Mouse (Mus musculus) activated CD4-positive, CD25-positive, alpha-beta regulatory T cell (primary cell): Measurements from ENCODE around the gene Psmb8. TPM values are rescaled to one million over a fixed set of nuclear protein-coding genes. Genes with fewer than 3 reads are reported as not detected.

Experiments
- polyA plus RNA-seq, 2 experiments: library from polyadenylated mRNA; unstranded; fragments of 100-300 nt; shearing (Covaris generic); gene quantifications; one replicate each; pipeline ENCODE4 v1.2.1; 2017

The Psmb8 gene
- 1,000 to 10,000 TPM; 1,449 to 1,599 TPM for polyA plus RNA-seq

DNA sequence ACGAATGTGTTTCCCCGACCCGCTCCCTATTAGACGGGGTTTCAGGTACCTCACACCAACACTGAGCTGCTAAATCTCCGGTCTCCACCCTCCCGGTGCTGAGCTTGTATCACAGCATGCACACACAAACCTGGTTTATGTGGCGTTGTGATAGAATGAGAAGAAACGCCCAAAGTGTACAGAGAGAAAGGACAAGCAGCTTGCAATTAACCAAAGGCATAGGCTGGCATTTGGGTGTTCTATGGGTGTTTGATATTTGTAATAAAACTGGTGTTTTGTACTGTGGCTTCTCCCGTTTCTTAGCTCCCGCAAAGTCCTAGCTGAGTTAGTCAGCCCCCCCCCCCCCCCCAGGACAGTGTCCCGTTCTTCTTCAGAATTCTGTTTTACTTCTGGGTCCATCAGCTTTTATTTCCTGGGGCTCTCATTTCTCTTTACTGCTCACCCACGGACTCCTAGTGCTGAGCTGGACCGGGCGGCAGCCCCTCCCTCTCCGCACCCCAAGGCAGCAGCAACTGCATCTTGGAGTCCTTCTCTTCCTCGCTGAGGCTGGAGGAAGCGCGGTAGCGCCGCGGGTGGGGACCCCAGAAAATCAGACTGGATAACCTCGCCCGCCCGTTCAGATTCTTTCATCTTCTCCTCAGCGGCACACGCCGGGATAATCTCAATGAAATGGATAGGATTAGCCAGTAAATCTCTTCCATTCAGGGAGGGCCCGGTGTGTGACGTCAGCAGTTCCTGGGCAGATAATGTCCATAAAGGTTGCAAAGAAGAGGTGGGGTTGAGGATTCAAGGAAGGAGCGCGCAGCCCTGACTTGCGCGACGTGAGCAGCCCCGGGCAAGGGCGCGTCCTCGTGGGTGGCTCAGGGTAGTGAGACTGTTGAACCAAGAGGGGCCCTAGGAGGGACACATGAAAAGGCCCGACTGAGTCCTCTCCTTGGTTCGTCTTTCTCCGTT is at the start of gene Psmb8:
Psmb8 (plus strand) TSS at position 781 of the 954 bp plus-strand sequence.

DNA sequence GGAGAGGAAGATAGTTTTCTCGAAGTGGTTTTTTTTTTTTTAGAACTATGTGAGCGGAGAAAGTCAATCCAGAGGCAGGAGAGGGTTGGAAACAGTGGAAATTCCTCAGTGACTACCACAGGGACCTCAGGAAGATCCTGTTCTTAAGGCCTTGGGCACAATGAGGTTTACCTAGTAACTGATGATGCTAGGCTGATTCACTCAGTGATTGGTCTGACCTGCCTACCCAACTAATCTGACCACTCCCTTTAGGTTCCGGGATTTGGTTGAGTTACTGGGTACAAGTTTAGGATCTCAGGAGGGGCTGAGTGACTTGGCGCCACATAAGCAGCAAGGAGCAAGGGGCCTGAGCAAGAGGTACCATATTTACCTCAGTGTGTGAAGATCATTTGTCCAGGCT is 44.6 kb upstream of the Psmb8 start, which contains the start of gene H2-DMb1:
H2-DMb1 (plus strand) TSS at position 150 of the 400 bp plus-strand sequence.

DNA sequence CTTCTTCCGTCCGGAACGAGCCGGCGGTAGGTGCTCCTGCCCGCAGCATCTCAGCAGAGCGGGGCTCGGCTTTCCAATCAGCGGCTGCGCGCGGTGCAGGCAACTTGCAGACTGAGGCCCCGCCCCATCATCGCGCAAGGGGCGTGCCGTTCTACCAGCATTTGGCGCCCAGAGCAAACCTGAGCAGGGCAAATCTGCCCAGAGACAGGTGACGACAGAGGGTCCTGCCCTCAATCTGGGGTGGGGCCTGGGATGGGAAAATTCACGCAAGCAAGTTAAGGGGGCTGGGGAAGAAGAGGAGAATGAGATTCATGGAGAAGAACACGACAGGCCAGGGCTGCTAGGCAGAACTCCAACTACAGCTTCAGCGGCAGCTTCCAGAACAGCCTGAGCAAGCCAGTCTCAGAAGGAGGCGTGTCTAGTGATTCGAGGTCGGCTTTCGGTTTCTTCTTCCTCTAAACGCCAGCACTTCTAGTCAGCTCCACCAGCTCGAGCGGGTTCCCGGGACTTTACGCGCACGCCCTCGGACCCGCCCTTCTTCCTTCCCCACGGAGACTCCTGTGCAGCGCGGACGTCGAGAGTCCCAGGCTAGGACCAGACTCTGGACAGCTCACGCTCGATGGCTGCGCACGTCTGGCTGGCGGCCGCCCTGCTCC is 10.1 kb upstream of the Psmb8 start, which contains the start of the genes Tap1 and Psmb9:
Tap1 (plus strand) TSS at position 293 of the 656 bp plus-strand sequence.
Psmb9 (minus strand) TSS at position 504 of the 656 bp plus-strand sequence.

DNA sequence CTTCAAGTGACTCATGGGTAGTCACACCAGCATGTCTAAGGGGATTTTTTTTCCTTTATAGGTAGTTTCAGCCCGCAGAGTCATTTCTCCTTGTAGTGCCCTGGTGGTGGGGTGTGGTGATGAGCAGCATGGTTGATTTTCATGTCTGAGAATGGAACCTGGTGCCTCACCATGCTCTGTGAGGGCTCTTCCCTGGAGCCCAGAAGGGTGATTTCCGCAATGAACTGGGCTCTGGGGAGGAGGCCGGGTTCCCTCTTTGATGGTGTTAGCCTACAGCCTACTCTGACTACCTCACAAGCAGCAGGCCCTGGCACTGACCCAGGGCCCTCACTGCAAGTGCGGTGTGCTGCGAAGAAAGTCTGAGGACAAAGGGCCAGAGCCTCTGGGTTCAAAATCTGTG is 5.9 kb downstream of the Psmb8 start, which contains the start of gene Tap2:
Tap2 (plus strand) TSS at position 84 of the 400 bp plus-strand sequence.

DNA sequence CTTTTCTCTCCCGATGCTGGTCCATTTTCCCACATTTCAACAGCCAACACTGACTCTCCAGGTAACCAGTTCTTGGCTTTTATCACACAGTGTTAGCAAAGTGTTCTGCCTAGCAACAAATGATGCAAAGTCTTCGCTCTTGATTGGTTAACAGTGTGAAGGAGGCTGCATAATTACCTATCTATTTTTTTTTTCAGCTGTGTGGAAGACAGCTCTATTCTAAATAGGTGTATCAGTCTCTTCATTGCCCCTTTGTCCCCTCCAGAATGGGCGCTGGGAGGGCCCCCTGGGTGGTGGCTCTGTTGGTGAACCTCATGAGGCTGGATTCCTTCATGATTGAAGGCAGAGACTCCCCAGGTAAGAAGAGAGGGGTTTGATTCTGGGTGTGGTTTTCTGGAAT is 41.2 kb downstream of the Psmb8 start, which contains the start of gene H2-Ob:
H2-Ob (plus strand) TSS at position 198 of the 400 bp plus-strand sequence.

Other genes starting within 250 kb of the Psmb8 start
- 10 to 100 TPM; 37.5 to 47.5 TPM for gene B3galt4, start 246.2 kb upstream of the Psmb8 start, polyA plus RNA-seq
- gene Vps52, start 241.9 kb upstream of the Psmb8 start, polyA plus RNA-seq = 10 to 100 TPM; 61.1 to 66.8 TPM
- gene Rps18, start 241.7 kb upstream of the Psmb8 start, polyA plus RNA-seq = 1,000 to 10,000 TPM; 1,636 to 3,186 TPM
- gene H2-K1, start 197.4 kb upstream of the Psmb8 start, polyA plus RNA-seq = over 10,000 TPM; 11,900 to 12,872 TPM
- gene Ring1, start 173.0 kb upstream of the Psmb8 start, polyA plus RNA-seq = 10 to 100 TPM; 27.7 to 36.2 TPM
- gene H2-Ke6, start 169.7 kb upstream of the Psmb8 start, polyA plus RNA-seq = 100 to 1,000 TPM; 183 to 346 TPM
- 10 to 100 TPM; 80.0 to 90.9 TPM for gene Slc39a7, start 166.0 kb upstream of the Psmb8 start, polyA plus RNA-seq
- gene Rxrb, start 165.9 kb upstream of the Psmb8 start, polyA plus RNA-seq = 10 to 100 TPM; 43.3 to 60.3 TPM
- gene Col11a2, start 158.3 kb upstream of the Psmb8 start, polyA plus RNA-seq = 1 to 10 TPM in 1 of 2 experiments, under 1 TPM in 1; 0.86 to 1.7 TPM
- 10 to 100 TPM; 19.9 to 60.5 TPM for gene H2-Oa, start 105.4 kb upstream of the Psmb8 start, polyA plus RNA-seq
- gene H2-DMa, start 78.2 kb upstream of the Psmb8 start, polyA plus RNA-seq = 100 to 1,000 TPM; 113 to 424 TPM
- gene Brd2, start 75.1 kb upstream of the Psmb8 start, polyA plus RNA-seq = 100 to 1,000 TPM; 158 to 192 TPM
- 10 to 100 TPM in 1 of 2 experiments, 1 to 10 TPM in 1; 6.4 to 25.9 TPM for gene H2-DMb2, start 54.4 kb upstream of the Psmb8 start, polyA plus RNA-seq
- gene H2-DMb1, start 44.6 kb upstream of the Psmb8 start, polyA plus RNA-seq = 10 to 100 TPM in 1 of 2 experiments, 1 to 10 TPM in 1; 3.4 to 17.2 TPM
- gene Tap1, start 10.2 kb upstream of the Psmb8 start, polyA plus RNA-seq = 100 to 1,000 TPM; 385 to 581 TPM
- gene Psmb9, start 10.0 kb upstream of the Psmb8 start, polyA plus RNA-seq = 100 to 1,000 TPM; 596 to 730 TPM
- gene Tap2, start 5.8 kb downstream of the Psmb8 start, polyA plus RNA-seq = 100 to 1,000 TPM; 207 to 347 TPM
- 10 to 100 TPM; 22.8 to 55.0 TPM for gene H2-Ob, start 41.2 kb downstream of the Psmb8 start, polyA plus RNA-seq
- 10 to 100 TPM; 40.5 to 91.7 TPM for gene H2-Ab1, start 60.0 kb downstream of the Psmb8 start, polyA plus RNA-seq
- gene H2-Aa, start 90.1 kb downstream of the Psmb8 start, polyA plus RNA-seq = 10 to 100 TPM; 26.9 to 81.9 TPM
- gene H2-Eb1, start 108.1 kb downstream of the Psmb8 start, polyA plus RNA-seq = 10 to 100 TPM; 30.6 to 66.6 TPM
- not detected for gene H2-Eb2, start 127.9 kb downstream of the Psmb8 start, polyA plus RNA-seq
- under 1 TPM in 1 of 2 experiments, not detected in 1; 0.32 TPM for gene Btnl2, start 157.1 kb downstream of the Psmb8 start, polyA plus RNA-seq
- not detected for gene Btnl1, start 179.4 kb downstream of the Psmb8 start, polyA plus RNA-seq
- gene BC051142, start 201.1 kb downstream of the Psmb8 start, polyA plus RNA-seq = under 1 TPM in 1 of 2 experiments, not detected in 1; 0.29 TPM